Mouse (Mus musculus) bone marrow macrophage, adult 2 months (primary cell): ENCODE measurements around the gene Klhl8. TPM values are rescaled to one million over a fixed set of nuclear protein-coding genes. Genes with fewer than 3 reads are reported as not detected.

Experiments used
- H3K27ac ChIP-seq: 2 replicates; pipeline ENCODE4 v1.5.1; 2012; ENCODE audit warnings: low read depth, low read length; ENCODE audit not compliant: insufficient read depth
- H3K4me1 ChIP-seq: 2 replicates; pipeline ENCODE4 v1.6.1; 2012; ENCODE audit warnings: low read length; ENCODE audit not compliant: control insufficient read depth, insufficient read depth
- H3K4me3 ChIP-seq: 2 replicates; pipeline ENCODE4 v1.5.1; 2012; ENCODE audit warnings: mild to moderate bottlenecking, low read length, moderate library complexity; ENCODE audit not compliant: insufficient read depth
- CTCF ChIP-seq: IDR thresholded peaks from 2 replicates; pipeline ENCODE4 v1.5.1; 2012; ENCODE audit warnings: low read depth, mild to moderate bottlenecking, low read length, moderate library complexity
- POLR2A ChIP-seq: IDR thresholded peaks from 2 replicates; pipeline ENCODE4 v1.6.1; 2012; ENCODE audit warnings: mild to moderate bottlenecking, low read depth, low read length, borderline replicate concordance
- polyA plus RNA-seq: library from polyadenylated mRNA; stranded (reverse); fragments of >200 nt; gene quantifications from 2 replicates; pipeline ENCODE4 v1.2.4, GENCODE M21; 2012; ENCODE audit not compliant: missing spikeins, insufficient read depth, insufficient read length

The Klhl8 gene
- polyA plus RNA-seq, 1 experiment = 2.8 TPM

DNA sequence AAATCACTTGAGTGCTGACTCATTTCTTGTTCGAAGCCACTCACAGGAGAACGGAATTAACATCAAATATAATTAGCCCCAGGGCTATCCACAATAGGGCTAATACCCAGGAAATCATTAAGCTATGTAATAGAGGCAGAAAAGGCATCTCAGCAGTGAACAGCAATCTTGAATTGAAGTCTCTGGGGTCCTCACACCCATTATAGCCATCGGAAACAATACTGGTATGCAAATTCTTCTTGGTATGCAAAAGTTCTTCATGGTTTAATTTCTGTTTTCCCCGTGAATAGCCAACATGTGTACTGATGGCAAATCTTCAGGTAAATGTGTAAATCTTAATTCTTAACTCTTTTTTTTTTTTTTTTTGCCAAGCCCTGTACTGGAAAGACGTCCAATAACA, 19.5 kb upstream of the Klhl8 start:
- H3K4me3 ChIP-seq = no peak overlapping the region
- no peak overlapping the region for H3K27ac ChIP-seq
- TF ChIP-seq POLR2A (no peak), CTCF (no peak)
- no peaks in the 10 kb centered on the region for H3K4me1 ChIP-seq

DNA sequence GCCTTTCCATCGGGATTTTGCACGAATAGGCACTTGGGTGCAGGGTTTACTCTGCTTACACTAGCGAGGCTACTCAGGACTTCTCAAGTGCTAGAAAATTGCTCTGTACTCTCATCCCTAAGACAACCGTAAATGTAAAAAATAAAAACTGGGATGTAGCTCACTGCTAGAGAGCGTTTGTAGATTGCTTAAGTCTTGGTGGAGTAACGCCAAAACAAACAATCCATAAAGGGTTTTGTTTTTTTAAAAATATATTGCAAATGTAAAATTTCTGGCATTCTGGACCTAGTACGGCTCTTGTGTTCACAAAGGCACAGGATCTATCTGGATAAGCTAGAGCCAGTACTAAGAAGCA, 17.1 kb upstream of the Klhl8 start:
- Histone ChIP-seq H3K4me3 (no peak overlapping the region), H3K27ac (no peak overlapping the region), H3K4me1 (no peaks in the 10 kb centered on the region; the same call in 1 of the 2 replicates)
- TF ChIP-seq CTCF = no peak
- no peak for TF ChIP-seq POLR2A

DNA sequence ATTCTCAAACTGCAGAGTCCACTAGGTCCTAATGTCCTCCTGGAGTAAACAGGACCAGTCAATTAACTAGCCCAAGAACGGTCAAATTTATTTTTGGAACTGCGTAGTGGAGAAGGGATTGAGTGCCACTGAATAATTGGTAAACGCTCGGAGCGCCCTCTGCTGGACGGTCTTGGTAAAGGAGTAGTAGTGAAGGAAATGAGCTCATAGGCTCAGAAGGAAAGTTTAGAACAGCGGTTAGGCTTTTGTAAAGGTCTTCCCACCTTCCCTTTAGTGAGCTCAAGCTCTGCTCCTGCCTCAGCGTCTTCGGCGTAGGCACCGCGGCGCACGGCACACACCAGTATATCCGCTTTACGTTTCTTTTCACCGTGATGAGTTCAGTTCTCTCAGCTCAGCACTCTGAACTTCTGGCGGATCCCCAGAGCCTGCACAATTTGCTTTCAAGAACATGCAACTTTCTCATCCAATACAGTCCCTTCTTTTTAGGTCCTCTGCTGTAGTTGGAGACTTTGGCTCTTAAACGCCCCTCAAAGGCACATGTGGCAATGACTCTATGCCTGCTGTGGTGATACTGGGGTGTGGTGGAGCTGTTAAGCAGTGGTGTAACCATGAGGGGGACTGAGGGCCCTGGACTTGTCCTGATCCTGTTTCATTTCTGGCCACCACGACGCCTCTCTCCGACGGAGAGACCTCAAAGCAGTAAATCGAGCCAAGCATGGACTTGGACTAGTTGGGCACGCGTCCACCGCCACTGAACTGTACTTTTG, 16.6 kb upstream of the Klhl8 start:
- TF ChIP-seq POLR2A (no peak), CTCF (no peak)
- H3K4me1 ChIP-seq = peaks cover 3% of the 10 kb centered on the region; the same call in 1 of the 2 replicates
- no peak overlapping the region for H3K27ac ChIP-seq
- H3K4me3 ChIP-seq = peak overlapping the region; percentile 38

DNA sequence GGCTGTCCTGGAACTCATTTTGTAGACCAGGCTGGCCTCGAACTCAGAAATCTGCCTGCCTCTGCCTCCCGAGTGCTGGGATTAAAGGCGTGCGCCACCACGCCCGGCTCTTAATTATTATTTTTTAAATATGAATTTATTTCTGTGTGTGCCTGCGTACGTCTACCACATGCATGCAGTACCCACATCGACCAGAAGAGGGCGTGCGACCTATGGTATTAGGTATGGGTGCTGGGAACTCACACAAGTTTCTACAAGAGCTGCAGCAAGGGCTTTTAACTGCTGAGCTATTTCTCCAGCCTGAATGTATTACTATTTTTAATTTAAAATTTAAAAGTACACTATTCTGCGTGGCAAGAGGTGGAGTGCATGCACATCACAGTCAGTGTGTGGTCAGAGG, 15.3 kb upstream of the Klhl8 start:
- peak; percentile 72 for TF ChIP-seq CTCF
- no peak for TF ChIP-seq POLR2A

DNA sequence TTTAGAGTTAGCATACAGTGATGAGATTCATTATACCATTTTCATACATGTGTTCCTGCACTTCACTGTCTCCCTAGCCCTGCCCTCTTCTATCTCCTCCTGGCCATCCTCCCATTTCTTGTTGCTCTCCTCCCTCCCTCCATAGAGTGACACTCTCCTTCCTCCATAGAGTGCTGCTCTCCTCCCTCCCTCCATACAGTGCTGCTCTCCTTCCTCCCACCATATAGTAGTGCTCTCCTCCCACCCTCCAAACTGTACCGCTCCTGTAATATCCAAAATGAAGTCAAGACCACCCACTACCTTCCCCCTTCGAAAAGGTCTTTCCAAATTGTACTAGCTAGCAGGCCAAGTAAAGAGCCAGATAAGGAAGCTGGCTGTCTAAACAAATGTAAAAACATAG, 12.7 kb upstream of the Klhl8 start:
- no peak overlapping the region for H3K27ac ChIP-seq
- TF ChIP-seq CTCF = no peak
- no peak overlapping the region for H3K4me3 ChIP-seq
- H3K4me1 ChIP-seq = peaks cover 9% of the 10 kb centered on the region

More for the DNA sequence above, 15.3 kb upstream of the Klhl8 start:
- Histone ChIP-seq H3K27ac (no peak overlapping the region), H3K4me1 (peaks cover 9% of the 10 kb centered on the region), H3K4me3 (no peak overlapping the region)

DNA sequence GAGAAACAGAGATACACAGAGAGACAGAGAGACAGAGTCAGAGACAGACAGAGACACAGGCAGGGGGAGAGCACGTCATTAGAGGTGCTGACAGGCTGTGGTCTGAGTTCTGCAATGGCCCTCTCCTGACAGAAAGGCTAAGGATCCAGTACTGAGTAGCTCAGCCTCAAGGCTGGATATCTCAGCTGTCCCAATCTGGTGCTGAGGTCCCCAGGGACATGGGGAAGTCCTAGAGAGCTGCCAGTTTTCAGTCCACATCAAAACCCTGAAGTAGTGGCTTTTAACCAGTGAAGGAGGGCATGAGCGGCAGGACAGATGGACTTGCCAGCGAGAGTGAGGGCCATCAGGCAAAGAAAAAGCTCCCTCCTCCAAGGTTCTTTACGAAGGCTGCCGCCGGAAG, 12.0 kb upstream of the Klhl8 start:
- no peak overlapping the region for H3K4me3 ChIP-seq
- TF ChIP-seq POLR2A = no peak
- no peak for TF ChIP-seq CTCF

DNA sequence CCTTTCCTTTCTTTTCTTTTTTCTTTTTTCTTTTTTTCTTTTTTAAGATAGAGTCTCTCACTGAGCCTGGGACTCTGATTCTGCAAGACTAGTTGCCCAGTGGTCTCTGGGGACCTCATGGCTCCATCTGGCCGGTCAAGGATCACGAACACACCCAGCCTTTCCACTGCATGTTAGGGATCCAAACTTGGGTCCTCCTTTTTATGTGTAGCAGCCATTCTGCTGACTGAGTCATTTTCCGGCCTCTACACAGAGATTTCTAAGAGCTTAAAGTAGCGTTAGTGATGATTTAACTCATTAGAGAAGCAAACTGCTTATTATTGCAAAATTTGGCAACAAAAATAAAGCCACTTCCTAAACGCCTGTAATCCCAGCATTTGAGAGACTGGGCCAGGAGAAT, 11.4 kb upstream of the Klhl8 start:
- Histone ChIP-seq H3K27ac (no peak overlapping the region), H3K4me1 (peaks cover 9% of the 10 kb centered on the region), H3K4me3 (no peak overlapping the region)
- TF ChIP-seq POLR2A (no peak), CTCF (no peak)

More for the DNA sequence above, 12.0 kb upstream of the Klhl8 start:
- peaks cover 9% of the 10 kb centered on the region for H3K4me1 ChIP-seq
- H3K27ac ChIP-seq = no peak overlapping the region

DNA sequence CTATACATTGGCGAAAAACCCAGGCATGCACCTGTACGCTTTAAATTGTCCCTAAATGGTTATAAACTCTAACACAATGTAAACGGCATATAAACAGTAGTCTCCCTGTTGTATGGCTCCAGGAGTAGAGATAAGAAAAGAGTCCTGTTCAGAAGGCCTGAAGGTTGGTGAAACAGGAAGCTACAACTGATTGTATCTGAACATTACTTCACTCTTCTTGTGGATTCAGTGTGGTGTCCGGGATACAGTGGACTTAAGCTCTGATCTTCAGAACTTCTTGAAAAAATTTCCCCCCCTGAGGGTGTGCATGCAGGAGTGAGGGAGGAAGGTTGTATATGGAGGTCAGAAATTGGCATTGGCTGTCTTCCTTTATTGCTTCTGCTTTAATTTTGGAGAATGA, 8.4 kb upstream of the Klhl8 start:
- peaks cover 11% of the 10 kb centered on the region for H3K4me1 ChIP-seq
- no peak overlapping the region for H3K4me3 ChIP-seq
- TF ChIP-seq CTCF = no peak
- TF ChIP-seq POLR2A = no peak
- H3K27ac ChIP-seq = no peak overlapping the region

DNA sequence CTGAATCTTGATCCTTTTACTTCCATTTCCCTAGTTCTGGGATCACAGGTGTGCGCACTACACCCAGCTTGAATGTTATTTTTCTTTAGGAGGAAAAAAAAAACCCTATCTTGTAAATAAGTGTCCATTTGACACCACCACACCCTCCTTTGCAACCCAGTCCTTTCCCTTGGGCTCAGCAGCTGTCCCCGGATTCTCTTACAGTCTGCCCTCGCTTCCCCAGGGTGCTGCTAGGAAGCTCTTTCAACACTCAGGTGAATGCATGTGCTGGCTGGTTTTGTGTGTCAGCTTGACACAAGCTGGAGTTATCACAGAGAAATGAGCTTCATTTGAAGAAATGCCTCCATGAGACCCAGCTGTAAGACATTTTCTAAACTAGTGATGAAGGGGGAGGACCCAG, 7.2 kb upstream of the Klhl8 start:
- H3K4me3 ChIP-seq = no peak overlapping the region
- H3K4me1 ChIP-seq = peaks cover 15% of the 10 kb centered on the region
- TF ChIP-seq POLR2A (no peak), CTCF (no peak)
- H3K27ac ChIP-seq = no peak overlapping the region

DNA sequence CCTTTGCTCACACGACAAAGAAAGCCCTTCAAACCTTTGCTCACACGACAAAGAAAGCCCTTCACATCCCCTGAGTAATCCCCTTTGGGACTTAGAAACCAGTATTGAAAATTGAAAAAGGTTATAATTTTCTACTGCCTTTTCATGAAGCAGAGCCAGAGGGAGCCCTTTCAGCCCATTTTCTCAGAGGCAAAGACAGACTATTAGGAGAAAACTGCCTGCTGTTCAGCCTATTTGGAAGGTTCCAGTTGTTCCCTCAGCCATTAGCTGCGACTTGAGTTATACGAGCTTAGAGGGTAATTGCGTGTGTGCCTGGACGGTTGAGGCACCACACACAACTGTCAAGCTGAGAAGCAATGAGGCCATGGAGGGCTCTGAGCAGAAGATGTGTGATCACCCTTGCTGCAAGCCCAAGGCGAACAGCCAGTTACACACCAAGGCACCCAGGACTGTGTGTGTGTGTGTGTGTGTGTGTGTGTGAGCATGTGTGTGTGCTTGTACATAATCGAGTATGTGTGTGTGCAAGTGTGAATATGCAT, 6.4 kb upstream of the Klhl8 start:
- H3K4me3 ChIP-seq = no peak overlapping the region
- peaks cover 12% of the 10 kb centered on the region for H3K4me1 ChIP-seq
- H3K27ac ChIP-seq = no peak overlapping the region
- no peak for TF ChIP-seq CTCF
- TF ChIP-seq POLR2A = no peak
